Mouse (Mus musculus) kidney, embryonic 14.5 days (tissue): Measurements from ENCODE around the gene Pde4c. TPM values are rescaled to one million over a fixed set of nuclear protein-coding genes. Genes with fewer than 3 reads are reported as not detected.

Experiments used
- microRNA-seq: library from miRNA; unstranded; fragments of <30 nt; microRNA quantifications from one replicate; pipeline ENCODE4, GENCODE M21; 2016
- polyA plus RNA-seq: library from polyadenylated mRNA; unstranded; fragments of >200 nt; fragmentation: Nextera tagmentation; extraction: Ambion mirVana; gene quantifications from 2 replicates; pipeline ENCODE4 v1.2.1, GENCODE M21; 2014

Gene Pde4c
- polyA plus RNA-seq, 1 experiment from 2014 or later = 4.0 TPM

Small RNA genes within 50 kb of the gene (microRNA-seq; reads per million reads assigned to microRNA genes)
- not detected for gene Mir7240

Other genes with a start within 250 kb of the Pde4c start
- 14.4 and 19.2 TPM in 2 replicates for gene Klhl26, start 246.8 kb upstream of the Pde4c start, polyA plus RNA-seq
- 8.5 and 12.4 TPM in 2 replicates for gene Tmem59l, start 236.4 kb upstream of the Pde4c start, polyA plus RNA-seq
- 26.7 and 34.8 TPM in 2 replicates for gene Crlf1, start 230.6 kb upstream of the Pde4c start, polyA plus RNA-seq
- 129 and 151 TPM in 2 replicates for gene Rex1bd, start 217.0 kb upstream of the Pde4c start, polyA plus RNA-seq
- 1,078 and 1,559 TPM in 2 replicates for gene Uba52, start 212.9 kb upstream of the Pde4c start, polyA plus RNA-seq
- gene Fkbp8, start 196.0 kb upstream of the Pde4c start, polyA plus RNA-seq = 252 and 291 TPM in 2 replicates
- gene Kxd1, start 195.8 kb upstream of the Pde4c start, polyA plus RNA-seq = 70.0 and 70.9 TPM in 2 replicates
- gene Ell, start 184.3 kb upstream of the Pde4c start, polyA plus RNA-seq = 12.9 and 22.4 TPM in 2 replicates
- gene Isyna1, start 129.3 kb upstream of the Pde4c start, polyA plus RNA-seq = 102 and 118 TPM in 2 replicates
- 172 and 220 TPM in 2 replicates for gene Ssbp4, start 114.8 kb upstream of the Pde4c start, polyA plus RNA-seq
- 1.1 and 1.4 TPM in 2 replicates for gene Lrrc25, start 107.6 kb upstream of the Pde4c start, polyA plus RNA-seq
- gene Gdf15, start 91.3 kb upstream of the Pde4c start, polyA plus RNA-seq = 0.31 and 0.41 TPM in 2 replicates
- gene Pgpep1, start 63.3 kb upstream of the Pde4c start, polyA plus RNA-seq = 62.2 and 62.6 TPM in 2 replicates
- 353 and 447 TPM in 2 replicates for gene Lsm4, start 50.5 kb upstream of the Pde4c start, polyA plus RNA-seq
- gene Jund, start 24.8 kb upstream of the Pde4c start, polyA plus RNA-seq = 95.1 and 117 TPM in 2 replicates
- gene Iqcn, start 20.3 kb upstream of the Pde4c start, polyA plus RNA-seq = 0.12 TPM in 1 of 2 replicates, not detected in the other
- 0.23 and 0.73 TPM in 2 replicates for gene Gm3336, start 5.2 kb upstream of the Pde4c start, polyA plus RNA-seq
- gene Rab3a, start 31.0 kb downstream of the Pde4c start, polyA plus RNA-seq = 14.3 and 16.4 TPM in 2 replicates
- 47.9 and 52.7 TPM in 2 replicates for gene Mpv17l2, start 37.2 kb downstream of the Pde4c start, polyA plus RNA-seq
- 33.3 and 49.1 TPM in 2 replicates for gene Pik3r2, start 53.0 kb downstream of the Pde4c start, polyA plus RNA-seq
- gene Mast3, start 81.3 kb downstream of the Pde4c start, polyA plus RNA-seq = 13.4 and 17.2 TPM in 2 replicates
- not detected in 2 replicates for gene Il12rb1, start 84.7 kb downstream of the Pde4c start, polyA plus RNA-seq
- gene Arrdc2, start 116.0 kb downstream of the Pde4c start, polyA plus RNA-seq = 4.7 and 5.7 TPM in 2 replicates
- gene Kcnn1, start 139.5 kb downstream of the Pde4c start, polyA plus RNA-seq = 2.5 and 2.6 TPM in 2 replicates
- gene Ccdc124, start 150.2 kb downstream of the Pde4c start, polyA plus RNA-seq = 117 and 142 TPM in 2 replicates
- gene Slc5a5, start 169.0 kb downstream of the Pde4c start, polyA plus RNA-seq = 0.09 and 0.19 TPM in 2 replicates
- gene Rpl18a, start 173.7 kb downstream of the Pde4c start, polyA plus RNA-seq = 5,375 and 6,285 TPM in 2 replicates
- 32.1 and 43.4 TPM in 2 replicates for gene Map1s, start 182.2 kb downstream of the Pde4c start, polyA plus RNA-seq